Mouse (Mus musculus): ENCODE results near the gene Tcf7l2. TPM values are rescaled to one million over a fixed set of nuclear protein-coding genes. Genes with fewer than 3 reads are reported as not detected.

Gene Tcf7l2
- total and polyA plus RNA-seq, 2 experiments from 2014 or later, result 3.9 to 71.6 TPM

- H3K4me1 ChIP-seq (ENCODE audit: insufficient read depth, low read length), result no peaks in the 10 kb centered on the region
- H3K4me3 ChIP-seq (ENCODE audit: low read length), result no peak overlapping the region
- H3K9me3 ChIP-seq (ENCODE audit: low read length), result no peaks in the 10 kb centered on the region
- no peak for DNase-seq (ENCODE audit: low spot score)
- no peaks in the 10 kb centered on the region for H3K36me3 ChIP-seq (ENCODE audit: insufficient read depth, low read length)
- no peaks in the 10 kb centered on the region for H3K27me3 ChIP-seq (ENCODE audit: insufficient read depth, low read length)
- no peak overlapping the region for H3K9ac ChIP-seq (replicated peaks; ENCODE audit: low read length)
- 59% methylated on average over 3 of the region's 3 CpGs for WGBS
- TF ChIP-seq CTCF (IDR thresholded peaks at IDR 0.05; ENCODE audit: low read depth), result no peak
- H3K27ac ChIP-seq, result no peak overlapping the region
- H3K4me2 ChIP-seq (ENCODE audit: low read depth, low read length), result no peak overlapping the region
- peak; percentile 24; the same call in 1 of the 2 replicates for ATAC-seq
Measured at GRCm38 (mm10) chr19:55876501-55876900, 134.9 kb downstream of the Tcf7l2 start.

GRCm38 (mm10) chr19:55877404-55877915 is 135.8 kb downstream of the Tcf7l2 start:
- no peaks in the 10 kb centered on the region for H3K27me3 ChIP-seq (ENCODE audit: insufficient read depth, low read length)
- H3K9me3 ChIP-seq (ENCODE audit: low read length), result no peaks in the 10 kb centered on the region
- WGBS, result 22% methylated on average over 7 of the region's 7 CpGs
- no peaks in the 10 kb centered on the region for H3K36me3 ChIP-seq (ENCODE audit: insufficient read depth, low read length)
- H3K9ac ChIP-seq (replicated peaks; ENCODE audit: low read length), result no peak overlapping the region
- peak; percentile 66; the same call in 1 of the 2 replicates for ATAC-seq
- no peak overlapping the region for H3K4me3 ChIP-seq (ENCODE audit: low read length)
- peak; percentile 77 for DNase-seq (ENCODE audit: low spot score)
- TF ChIP-seq CTCF (IDR thresholded peaks at IDR 0.05; ENCODE audit: low read depth), result peak; percentile 84
- no peak overlapping the region for H3K27ac ChIP-seq
- no peak overlapping the region for H3K4me2 ChIP-seq (ENCODE audit: low read depth, low read length)
- no peaks in the 10 kb centered on the region for H3K4me1 ChIP-seq (ENCODE audit: insufficient read depth, low read length)

- H3K36me3 ChIP-seq (ENCODE audit: insufficient read depth, low read length), result no peaks in the 10 kb centered on the region
- no peaks in the 10 kb centered on the region for H3K4me1 ChIP-seq (ENCODE audit: insufficient read depth, low read length)
- H3K27me3 ChIP-seq (ENCODE audit: insufficient read depth, low read length), result no peaks in the 10 kb centered on the region
- no peak overlapping the region for H3K4me3 ChIP-seq (ENCODE audit: low read length)
- peak overlapping the region; percentile 30 for H3K4me2 ChIP-seq (ENCODE audit: low read depth, low read length)
- 25% methylated on average over 13 of the region's 13 CpGs for WGBS
- no peak overlapping the region for H3K9ac ChIP-seq (replicated peaks; ENCODE audit: low read length)
- ATAC-seq (peak; percentile 78), DNase-seq (ENCODE audit: low spot score) (peak; percentile 77)
- H3K9me3 ChIP-seq (ENCODE audit: low read length), result no peaks in the 10 kb centered on the region
- no peak for TF ChIP-seq CTCF (IDR thresholded peaks at IDR 0.05; ENCODE audit: low read depth)
- H3K27ac ChIP-seq, result no peak overlapping the region
Measured at GRCm38 (mm10) chr19:55880664-55881359, 139.2 kb downstream of the Tcf7l2 start.

GRCm38 (mm10) chr19:55886536-55886935 is 144.9 kb downstream of the Tcf7l2 start:
- H3K4me2 ChIP-seq (ENCODE audit: low read depth, low read length), result no peak overlapping the region
- no peaks in the 10 kb centered on the region for H3K27me3 ChIP-seq (ENCODE audit: insufficient read depth, low read length)
- no peaks in the 10 kb centered on the region for H3K36me3 ChIP-seq (ENCODE audit: insufficient read depth, low read length)
- DNase-seq (ENCODE audit: low spot score) (no peak), ATAC-seq (no peak)
- 53% methylated on average over 14 of the region's 14 CpGs for WGBS
- no peaks in the 10 kb centered on the region for H3K4me1 ChIP-seq (ENCODE audit: insufficient read depth, low read length)
- no peak overlapping the region for H3K4me3 ChIP-seq (ENCODE audit: low read length)
- no peak overlapping the region for H3K9ac ChIP-seq (replicated peaks; ENCODE audit: low read length)
- H3K27ac ChIP-seq, result no peak overlapping the region
- no peaks in the 10 kb centered on the region for H3K9me3 ChIP-seq (ENCODE audit: low read length)
- TF ChIP-seq CTCF (IDR thresholded peaks at IDR 0.05; ENCODE audit: low read depth), result no peak

GRCm38 (mm10) chr19:55891692-55892183 is 150.1 kb downstream of the Tcf7l2 start:
- Histone ChIP-seq H3K9ac (replicated peaks; ENCODE audit: low read length) (no peak overlapping the region), H3K4me1 (ENCODE audit: insufficient read depth, low read length) (no peaks in the 10 kb centered on the region), H3K4me3 (ENCODE audit: low read length) (no peak overlapping the region), H3K27me3 (ENCODE audit: insufficient read depth, low read length) (no peaks in the 10 kb centered on the region; the same call in 1 of the 2 replicates), H3K9me3 (ENCODE audit: low read length) (no peaks in the 10 kb centered on the region), H3K4me2 (ENCODE audit: low read depth, low read length) (no peak overlapping the region), H3K36me3 (ENCODE audit: insufficient read depth, low read length) (no peaks in the 10 kb centered on the region), H3K27ac (no peak overlapping the region)
- ATAC-seq (no peak), DNase-seq (ENCODE audit: low spot score) (no peak)
- TF ChIP-seq CTCF (IDR thresholded peaks at IDR 0.05; ENCODE audit: low read depth), result no peak
- WGBS, result 74% methylated on average over 9 of the region's 9 CpGs

- Histone ChIP-seq H3K4me1 (ENCODE audit: insufficient read depth, low read length) (no peaks in the 10 kb centered on the region), H3K27me3 (ENCODE audit: insufficient read depth, low read length) (peaks cover 5% of the 10 kb centered on the region; the same call in 1 of the 2 replicates), H3K9me3 (ENCODE audit: low read length) (no peaks in the 10 kb centered on the region), H3K4me2 (ENCODE audit: low read depth, low read length) (no peak overlapping the region), H3K36me3 (ENCODE audit: insufficient read depth, low read length) (no peaks in the 10 kb centered on the region), H3K4me3 (ENCODE audit: low read length) (no peak overlapping the region), H3K27ac (no peak overlapping the region), H3K9ac (replicated peaks; ENCODE audit: low read length) (no peak overlapping the region)
- TF ChIP-seq CTCF (IDR thresholded peaks at IDR 0.05; ENCODE audit: low read depth), result no peak
- ATAC-seq (no peak), DNase-seq (ENCODE audit: low spot score) (no peak)
- 65% methylated on average over 11 of the region's 11 CpGs for WGBS
Measured at GRCm38 (mm10) chr19:55893557-55893956, 151.9 kb downstream of the Tcf7l2 start.

- H3K27ac ChIP-seq, result no peak overlapping the region
- DNase-seq (ENCODE audit: low spot score), result no peak
- H3K4me3 ChIP-seq (ENCODE audit: low read length), result no peak overlapping the region
- WGBS, result 32% methylated on average over 9 of the region's 9 CpGs
- no peaks in the 10 kb centered on the region for H3K9me3 ChIP-seq (ENCODE audit: low read length)
- TF ChIP-seq CTCF (IDR thresholded peaks at IDR 0.05; ENCODE audit: low read depth), result no peak
- no peaks in the 10 kb centered on the region for H3K36me3 ChIP-seq (ENCODE audit: insufficient read depth, low read length)
- peaks cover 5% of the 10 kb centered on the region; the same call in 1 of the 2 replicates for H3K27me3 ChIP-seq (ENCODE audit: insufficient read depth, low read length)
- H3K4me2 ChIP-seq (ENCODE audit: low read depth, low read length), result no peak overlapping the region; the same call in 1 of the 2 replicates
- no peaks in the 10 kb centered on the region for H3K4me1 ChIP-seq (ENCODE audit: insufficient read depth, low read length)
- no peak overlapping the region for H3K9ac ChIP-seq (replicated peaks; ENCODE audit: low read length)
- no peak for ATAC-seq
Measured at GRCm38 (mm10) chr19:55894396-55894795, 152.8 kb downstream of the Tcf7l2 start.

Data from hindbrain, postnatal 0 days (tissue).